Mouse (Mus musculus) thymus, adult 2 months (tissue): Measurements from ENCODE around the gene Stab1.

Source experiments
- CTCF ChIP-seq: fragments of 200-500 bp; IDR thresholded peaks from 2 replicates; pipeline ENCODE4 v1.5.1; 2012; ENCODE audit warnings: mild to moderate bottlenecking, control low read depth, low read length, moderate library complexity, borderline replicate concordance; ENCODE audit not compliant: control insufficient read depth, poor library complexity, insufficient read depth; ENCODE audit errors: extremely low read depth
- POLR2A ChIP-seq: fragments of 200-500 bp; IDR thresholded peaks from 2 replicates; pipeline ENCODE4 v1.6.1; 2012; ENCODE audit warnings: mild to moderate bottlenecking, low read length, control low read depth, moderate library complexity; ENCODE audit not compliant: control insufficient read depth, poor library complexity, insufficient read depth; ENCODE audit errors: extremely low read depth

GRCm38 (mm10) chr14:31139666-31140065 lies 28.8 kb downstream of the Stab1 start:
- no peak for TF ChIP-seq CTCF
- TF ChIP-seq POLR2A: no peak
